Mouse (Mus musculus) midbrain, embryonic 15.5 days (tissue): ENCODE data around the gene Slc25a28. TPM values are rescaled to one million over a fixed set of nuclear protein-coding genes. Genes with fewer than 3 reads are reported as not detected.

Experiments
- microRNA-seq: library from miRNA; unstranded; fragments of <30 nt; microRNA quantifications from one replicate; pipeline ENCODE4, GENCODE M21; 2016
- polyA plus RNA-seq: library from polyadenylated mRNA; unstranded; fragments of >200 nt; fragmentation: Nextera tagmentation; extraction: Ambion mirVana; gene quantifications from 2 replicates; pipeline ENCODE4 v1.2.1, GENCODE M21; 2015

Slc25a28 gene
- polyA plus RNA-seq, 1 experiment from 2014 or later = 14.4 TPM

Small RNA genes lying within 50 kb of the gene (microRNA-seq; reads per million reads assigned to microRNA genes)
- gene Gm22646 = not detected

Other genes starting within 250 kb of the Slc25a28 start
- 2.1 and 3.3 TPM in 2 replicates for gene Cnnm1, start 234.4 kb downstream of the Slc25a28 start, polyA plus RNA-seq
- 94.6 and 97.8 TPM in 2 replicates for gene Got1, start 150.3 kb downstream of the Slc25a28 start, polyA plus RNA-seq
- gene Nkx2-3, start 62.6 kb downstream of the Slc25a28 start, polyA plus RNA-seq = 0.40 and 0.98 TPM in 2 replicates
- 7.8 and 10.4 TPM in 2 replicates for gene Entpd7, start 14.8 kb upstream of the Slc25a28 start, polyA plus RNA-seq
- gene Cutc, start 78.1 kb upstream of the Slc25a28 start, polyA plus RNA-seq = 6.9 and 7.4 TPM in 2 replicates
- 12.8 and 14.2 TPM in 2 replicates for gene Cox15, start 78.1 kb upstream of the Slc25a28 start, polyA plus RNA-seq
- gene Abcc2, start 107.3 kb upstream of the Slc25a28 start, polyA plus RNA-seq = 0.04 and 0.06 TPM in 2 replicates